Mouse (Mus musculus) urinary bladder, adult 18-20 months (tissue): ENCODE measurements around the gene Frrs1.
A peak's percentile ranks its signal among the peaks of the same experiment; 100 is the strongest.

Source experiments
- DNase-seq, 2 experiments: peaks; one replicate each; pipeline ENCODE4 v3.0.0; 2022; ENCODE audit warnings: low spot score in 2 of 2, mixed read lengths in 2 of 2

The Frrs1 gene

DNA sequence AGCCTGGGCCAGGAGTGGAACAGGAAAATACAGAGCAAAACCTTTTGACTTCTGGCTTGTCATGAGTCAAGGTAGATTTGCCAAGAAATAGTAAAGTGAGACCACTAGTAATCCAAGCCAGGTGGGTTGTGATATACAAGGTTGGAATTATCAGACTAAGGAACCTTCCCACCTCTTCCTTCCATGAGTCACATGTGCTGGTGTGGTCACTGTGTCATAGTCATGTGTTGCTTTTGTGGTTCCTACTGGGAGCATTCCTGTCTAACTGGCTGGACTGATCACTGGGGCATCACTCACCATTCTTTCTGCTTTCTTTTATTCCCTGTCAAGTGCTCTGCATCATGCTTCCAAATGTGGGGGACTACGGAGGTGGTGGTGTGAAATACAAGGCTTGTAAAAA is 11.2 kb upstream of the Frrs1 start:
- no peak for DNase-seq

DNA sequence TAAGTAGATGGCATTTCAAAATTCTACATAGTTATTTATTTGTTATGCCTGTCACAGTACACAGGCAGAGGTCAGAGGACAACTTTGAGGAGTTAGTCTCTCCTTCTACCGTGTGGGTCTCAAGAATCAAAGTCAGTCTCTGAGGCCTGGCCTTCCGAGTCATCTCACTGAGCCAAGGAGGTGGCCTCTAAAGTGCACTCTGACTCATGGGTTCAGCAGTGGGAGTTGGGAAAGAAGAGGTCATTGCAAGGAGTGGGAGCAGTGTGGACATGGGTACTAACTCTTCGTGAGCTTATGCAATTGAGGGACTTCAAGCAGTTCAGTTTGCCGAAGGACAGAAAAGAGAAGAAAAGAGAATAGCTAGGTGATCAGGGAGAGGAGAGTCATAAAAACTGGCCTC is 10.3 kb upstream of the Frrs1 start:
- DNase-seq = no peak

DNA sequence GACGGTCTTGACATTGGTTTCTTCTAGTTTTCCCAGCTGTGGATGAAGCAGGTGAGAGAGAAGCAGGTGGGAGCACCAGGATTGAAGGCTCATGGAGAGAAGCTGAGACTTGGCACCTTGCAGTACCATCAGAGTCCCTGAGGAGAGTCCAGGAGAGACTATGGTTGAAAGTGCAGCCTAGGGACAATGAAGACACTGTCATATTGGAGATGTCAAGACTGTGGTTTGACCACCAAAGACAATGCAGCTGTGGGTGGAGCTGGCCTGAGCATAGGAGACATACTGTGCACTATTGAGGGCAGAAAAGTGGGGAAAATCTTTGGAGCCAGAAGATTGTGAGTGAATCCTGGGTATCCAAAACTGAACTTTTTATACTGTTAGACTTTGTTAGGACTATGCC is 8.9 kb upstream of the Frrs1 start:
- DNase-seq = no peak

DNA sequence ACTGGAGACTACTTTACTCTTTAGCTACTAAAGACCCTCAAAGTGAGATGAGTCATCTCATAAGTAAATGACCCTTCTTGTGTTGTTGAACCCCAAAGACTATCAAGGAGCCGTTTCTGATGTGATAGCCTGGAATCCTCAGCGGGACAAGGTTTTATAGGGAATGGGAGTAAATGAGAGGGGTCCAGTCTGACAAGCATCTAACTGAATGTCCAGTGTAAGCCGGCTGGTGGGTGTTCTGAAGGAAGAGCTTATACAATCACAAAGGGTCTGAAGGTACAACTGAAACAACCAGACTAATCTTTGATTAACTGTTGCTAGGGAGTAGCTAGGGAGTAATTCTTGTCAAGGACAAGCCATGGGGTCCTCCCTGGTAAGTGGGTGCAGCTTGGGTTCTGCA is 6.8 kb upstream of the Frrs1 start:
- DNase-seq = no peak

DNA sequence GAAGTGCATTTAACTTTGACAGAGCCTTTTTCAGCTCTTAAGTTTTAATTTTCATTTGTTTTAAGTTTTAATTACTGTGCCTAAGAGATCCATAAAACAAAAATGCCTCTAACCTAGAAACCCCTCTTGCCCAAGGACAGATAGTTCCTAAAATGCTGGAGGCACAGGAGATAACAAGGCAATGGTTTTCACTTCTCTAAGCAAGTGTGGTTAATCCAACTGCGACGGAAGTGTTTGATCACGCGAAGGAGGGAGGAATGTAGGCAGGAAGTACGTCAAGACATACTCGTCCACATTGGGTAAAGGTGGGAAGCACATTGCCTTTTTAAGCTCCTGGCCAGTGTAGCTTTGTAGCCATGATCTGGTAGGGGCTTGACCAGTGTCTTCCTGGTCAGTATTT is 1.7 kb upstream of the Frrs1 start:
- DNase-seq = no peak

DNA sequence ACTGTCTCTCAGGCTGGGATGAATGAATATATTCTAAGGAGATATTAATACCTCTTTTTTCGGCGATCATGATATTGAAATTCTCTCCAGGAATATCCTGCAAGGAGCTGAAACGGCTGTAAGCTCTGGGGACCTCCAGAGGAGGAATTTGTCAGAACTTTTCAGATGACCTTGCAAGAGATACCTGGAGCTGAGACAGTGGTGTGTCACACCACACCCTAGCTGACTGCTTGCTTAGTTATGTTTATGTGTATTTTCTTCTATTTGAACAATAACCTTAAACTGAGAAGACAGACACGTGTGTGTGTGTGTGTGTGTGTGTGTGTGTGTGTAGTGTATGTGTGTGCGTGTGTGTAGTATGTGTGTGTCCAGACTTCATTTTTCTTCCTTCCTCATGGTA is 488 bp downstream of the Frrs1 start:
- no peak for DNase-seq

DNA sequence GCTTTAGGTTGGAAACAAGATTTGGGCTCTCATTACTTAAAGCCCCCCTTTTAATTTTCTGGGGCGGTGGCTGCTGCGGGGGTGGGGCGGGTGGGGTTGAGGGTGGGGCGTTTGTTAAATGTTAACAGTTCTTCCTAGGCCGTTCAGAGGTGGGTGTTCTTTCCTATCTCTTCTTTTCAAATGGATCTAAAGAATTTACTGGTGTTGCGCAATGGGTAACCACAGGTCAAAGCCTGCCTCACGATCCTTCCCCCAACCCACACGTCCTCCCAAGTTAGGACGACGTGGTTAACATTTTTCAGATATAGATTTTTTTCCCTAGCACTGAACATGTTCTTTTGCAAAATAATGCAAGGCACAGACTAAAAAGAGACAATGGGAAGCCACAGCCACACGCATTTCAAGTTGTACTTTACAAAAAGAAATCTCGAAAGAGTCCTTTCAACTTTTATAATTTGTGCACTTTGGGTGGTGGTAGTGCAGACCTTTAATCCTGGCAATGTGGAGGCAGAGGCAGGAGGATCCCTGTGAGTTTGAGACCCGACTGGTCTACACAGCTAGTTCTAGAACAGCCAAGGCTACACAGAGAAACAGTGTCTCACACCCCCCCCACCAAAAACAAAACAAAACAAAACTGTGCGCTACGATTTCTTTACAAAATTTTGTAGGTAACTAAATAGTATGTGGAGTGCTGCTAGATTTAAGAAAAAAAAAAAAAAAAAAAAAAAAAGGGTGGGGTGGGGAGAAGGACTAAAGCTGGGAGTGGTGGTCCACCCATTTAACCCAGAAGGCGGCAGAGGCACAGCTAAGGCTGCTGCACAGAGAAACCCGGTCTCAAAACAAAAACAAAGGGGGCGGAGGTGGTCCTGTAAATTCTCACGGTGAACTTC is 1.3 kb downstream of the Frrs1 start:
- DNase-seq = peak in 1 of 2 experiments; percentile 10

DNA sequence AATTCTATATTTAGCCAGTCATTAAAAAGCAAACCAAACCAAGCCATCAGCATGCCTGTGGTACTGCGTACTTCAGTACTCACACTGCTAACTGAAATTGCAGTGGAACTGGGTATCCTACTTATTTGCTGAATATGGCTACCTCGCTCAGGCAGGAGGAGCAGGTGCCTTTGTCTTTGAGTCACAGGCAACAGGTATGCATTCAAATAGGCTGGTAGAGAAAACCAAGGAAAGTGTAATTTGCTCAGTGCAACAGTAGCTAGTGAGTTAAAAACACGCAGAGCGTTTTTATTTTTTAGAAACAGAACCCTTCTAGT is 1.9 kb downstream of the Frrs1 start:
- DNase-seq = no peak

DNA sequence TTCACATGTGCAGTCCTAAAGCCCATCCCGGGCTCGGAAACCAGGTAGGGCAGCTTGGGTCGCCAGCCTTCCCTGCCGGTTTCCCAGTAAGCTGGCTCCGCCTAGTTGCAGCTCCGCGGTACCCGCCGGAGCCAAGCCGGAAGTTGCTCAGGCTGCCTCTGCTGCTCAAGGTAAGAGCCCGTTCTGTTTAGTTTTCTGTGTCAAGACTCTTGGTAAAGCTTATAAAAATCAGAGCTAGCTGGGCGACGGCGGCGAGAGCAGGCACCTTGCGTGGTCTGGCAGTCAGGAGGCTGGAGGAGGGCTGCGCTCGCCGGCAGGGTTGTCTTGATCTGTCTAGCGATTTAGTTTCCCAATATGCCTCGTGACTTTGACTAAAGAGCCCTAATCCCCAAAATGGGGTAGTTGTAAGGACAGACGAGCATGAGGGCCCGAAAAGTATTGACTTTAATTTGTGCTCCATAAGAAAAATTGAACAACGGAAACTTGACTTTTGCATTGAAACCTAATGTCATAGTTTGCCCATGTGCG is 2.3 kb downstream of the Frrs1 start:
- DNase-seq = peak; percentile 66 to 78

DNA sequence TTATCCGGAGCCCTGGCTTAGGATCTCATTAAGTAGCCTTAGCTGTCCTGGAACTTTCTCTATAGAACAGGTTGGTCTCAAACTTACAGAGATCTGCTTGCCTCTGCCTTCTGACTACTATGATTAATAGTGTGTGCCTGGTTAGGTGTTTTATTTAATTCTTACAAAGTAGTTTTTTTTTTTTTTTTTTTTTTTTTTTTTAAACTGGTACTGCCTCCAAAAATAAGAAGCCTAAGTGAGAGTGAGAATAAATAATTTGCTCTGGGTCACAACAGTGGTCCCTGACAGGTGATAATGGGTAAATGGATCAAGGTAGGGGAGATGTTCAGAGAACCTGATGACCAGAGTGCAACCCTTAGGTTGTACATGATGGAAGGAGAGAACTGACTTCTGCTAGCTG is 3.4 kb downstream of the Frrs1 start:
- no peak for DNase-seq

DNA sequence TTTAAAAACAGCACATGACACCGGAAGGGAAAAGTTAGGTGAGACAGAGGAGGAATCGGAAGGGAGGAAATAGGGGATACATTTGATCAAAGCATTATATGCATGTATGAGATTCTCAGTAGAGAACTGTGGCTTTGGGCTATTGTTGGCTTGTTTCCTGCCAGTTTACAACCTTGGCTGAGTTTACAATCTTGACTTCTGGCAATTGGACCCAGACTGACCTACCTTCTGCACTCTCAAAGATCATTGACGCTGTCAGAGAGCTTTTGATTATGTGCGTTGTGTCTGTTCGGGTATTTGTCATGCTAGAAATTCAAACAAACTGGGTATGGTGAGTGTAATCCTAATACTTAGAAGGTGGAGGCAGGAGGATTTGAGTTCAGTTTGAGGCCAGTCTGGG is 5.2 kb downstream of the Frrs1 start:
- DNase-seq = no peak

DNA sequence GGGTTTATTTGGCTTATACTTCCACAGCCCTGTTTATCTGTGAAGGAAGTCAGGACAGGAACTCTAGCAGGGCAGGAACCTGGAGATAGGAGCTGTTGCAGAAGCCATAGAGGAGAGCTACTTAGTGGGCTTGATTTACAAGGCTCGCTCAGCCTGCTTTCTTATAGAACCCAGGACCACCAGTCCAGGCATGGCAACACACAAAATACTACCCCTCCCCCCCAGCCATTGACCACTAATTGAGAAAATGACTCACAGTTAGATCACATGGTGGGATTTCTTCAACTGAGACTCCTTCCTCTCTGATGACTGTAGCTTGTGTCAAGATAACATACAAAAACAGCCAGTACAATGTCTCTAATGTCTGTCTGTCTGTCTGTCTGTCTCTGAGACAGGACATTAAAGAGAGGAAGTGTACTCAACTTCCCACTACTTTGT is 6.0 kb downstream of the Frrs1 start:
- no peak for DNase-seq

DNA sequence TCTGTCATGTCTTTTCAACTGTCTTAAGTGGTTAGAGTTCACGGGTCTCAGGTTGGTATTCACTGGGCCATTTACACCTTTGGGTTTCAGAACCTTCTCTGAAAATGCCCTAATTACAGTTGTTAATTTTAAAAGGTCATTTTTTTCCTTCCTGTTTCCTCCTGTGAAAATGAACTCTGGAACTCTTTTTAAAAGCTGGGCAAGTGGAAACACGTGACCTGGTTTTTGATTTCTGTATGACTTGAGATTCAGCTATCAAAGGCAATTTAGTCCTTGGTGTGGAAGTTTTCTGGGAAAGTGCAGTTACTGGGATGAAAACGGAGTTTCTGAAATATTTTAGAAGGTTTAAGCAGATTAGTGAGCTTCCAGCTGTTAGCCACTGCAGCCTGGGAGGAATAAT is 11.1 kb downstream of the Frrs1 start:
- DNase-seq = no peak

DNA sequence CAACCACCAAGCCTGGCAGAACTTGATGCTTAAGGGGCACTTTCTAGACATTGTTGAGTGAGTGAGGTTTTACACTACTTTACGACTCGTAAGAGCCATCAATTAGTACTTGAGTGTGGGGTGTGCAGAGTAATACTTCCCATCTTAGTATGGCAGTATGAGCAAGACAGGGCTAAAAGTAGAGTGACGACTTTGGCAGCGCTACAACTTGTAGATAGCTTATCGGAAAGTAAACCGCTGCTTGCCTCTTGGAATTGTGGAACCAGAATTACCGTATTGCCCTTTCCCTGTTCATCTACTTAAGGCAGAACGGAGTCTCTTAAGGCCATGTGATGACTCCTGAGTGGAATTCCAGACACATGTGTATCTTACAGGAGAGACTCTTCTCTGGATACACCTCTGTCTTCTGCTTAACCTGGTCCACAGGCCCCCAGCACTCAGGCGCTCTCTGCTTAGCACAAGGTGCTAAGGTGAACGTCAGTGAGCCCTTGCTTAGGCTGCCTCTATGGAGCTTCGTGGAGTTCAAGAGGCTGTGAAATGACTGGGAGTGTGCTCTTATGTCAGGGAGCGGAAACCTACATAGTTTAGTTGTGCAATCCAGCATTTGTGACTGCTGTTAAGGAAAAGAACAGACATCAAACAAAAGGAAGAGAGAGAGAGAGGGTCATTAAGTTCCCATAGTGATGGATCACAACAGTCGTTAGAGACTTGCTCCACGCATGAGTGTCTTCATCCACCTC is 23.1 kb downstream of the Frrs1 start:
- no peak for DNase-seq

DNA sequence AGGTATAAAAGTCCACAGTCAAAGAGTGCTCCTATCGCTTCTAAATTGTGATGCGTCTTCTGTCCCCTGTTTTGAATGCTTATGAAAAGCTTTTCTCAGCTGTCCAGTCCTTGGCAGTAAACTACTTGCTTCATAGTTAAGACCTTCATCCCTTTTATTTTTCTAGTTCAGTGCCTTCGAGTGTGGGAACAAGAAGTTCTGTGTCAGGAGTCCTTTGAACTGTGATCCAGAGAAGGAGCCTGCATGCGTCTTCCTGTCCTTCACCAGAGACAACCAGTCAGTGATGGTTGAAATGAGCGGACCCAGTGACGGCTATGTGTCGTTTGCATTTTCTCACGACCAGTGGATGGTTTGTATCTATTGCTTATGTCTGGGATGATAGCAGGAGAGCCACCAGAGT is 25.7 kb downstream of the Frrs1 start:
- no peak for DNase-seq

DNA sequence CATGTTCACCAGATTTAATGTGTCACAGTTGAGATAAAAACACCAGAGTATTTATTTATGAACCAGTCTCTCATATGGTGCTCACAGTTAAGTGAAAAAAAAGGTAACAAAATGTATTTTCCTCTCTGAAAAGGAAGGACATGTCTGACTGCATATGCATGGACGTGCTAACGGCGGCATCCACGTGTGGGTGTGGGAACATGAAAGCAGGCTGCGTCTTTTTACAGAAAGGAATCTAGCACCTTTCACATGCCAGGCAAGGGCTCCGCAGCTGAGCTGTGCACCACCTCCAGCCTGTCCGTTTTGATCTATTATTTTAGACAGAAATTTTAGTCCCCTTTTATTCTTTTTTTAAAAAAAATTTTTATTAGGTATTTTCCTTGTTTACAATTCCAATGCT is 30.1 kb downstream of the Frrs1 start:
- no peak for DNase-seq

DNA sequence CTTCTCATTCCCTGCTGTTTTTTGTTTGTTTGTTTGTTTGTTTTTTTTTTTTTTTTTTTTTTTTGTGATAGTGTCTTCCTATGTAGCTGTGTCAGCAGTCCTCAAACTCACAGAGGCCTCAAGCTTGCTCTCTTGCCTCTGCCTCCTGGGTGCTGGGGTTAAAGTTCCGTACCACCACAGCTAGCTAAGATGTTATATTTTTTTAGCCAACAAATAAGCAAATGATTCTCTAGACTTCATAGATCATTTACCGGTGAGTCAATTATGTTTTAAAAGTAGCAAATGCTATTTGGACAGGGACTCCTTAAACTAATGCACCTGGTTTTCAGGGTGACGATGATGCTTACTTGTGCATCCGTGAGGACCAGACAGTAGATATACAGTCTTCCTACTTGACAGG is 31.3 kb downstream of the Frrs1 start:
- no peak for DNase-seq

DNA sequence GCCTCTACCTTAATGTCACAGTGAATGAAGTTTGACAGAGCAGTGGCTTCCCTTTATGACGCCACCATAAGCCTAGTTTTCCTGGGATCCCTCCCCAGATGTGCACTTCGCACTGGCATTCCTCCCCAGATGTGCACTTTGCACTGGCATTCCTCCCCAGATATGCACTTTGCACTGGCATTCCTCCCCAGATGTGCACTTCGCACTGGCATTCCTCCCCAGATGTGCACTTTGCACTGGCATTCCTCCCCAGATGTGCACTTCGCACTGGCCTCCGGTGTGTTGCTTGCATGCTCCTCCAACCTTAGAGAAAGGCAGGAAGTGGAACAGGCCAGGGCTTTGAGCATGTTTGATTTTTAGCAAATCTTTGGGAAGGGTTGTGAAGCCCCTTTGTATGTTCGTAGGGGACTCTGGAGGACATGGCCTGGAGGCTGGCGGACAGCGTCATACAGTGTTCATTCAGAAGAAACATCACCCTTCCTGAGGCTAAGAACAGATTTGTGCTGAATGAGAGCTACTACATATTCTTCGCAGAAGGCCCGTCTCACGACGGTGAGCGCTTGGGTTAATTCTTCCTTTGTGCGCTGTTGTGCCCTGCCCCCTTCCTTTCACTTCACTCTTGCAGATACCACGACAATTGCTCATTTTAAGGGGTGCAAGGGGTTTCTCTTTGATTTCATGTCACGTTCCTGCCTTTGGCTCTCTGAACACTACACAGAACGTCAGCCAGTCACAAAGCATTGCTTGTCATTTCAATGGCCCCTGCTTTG is 32.4 kb downstream of the Frrs1 start:
- DNase-seq = no peak

DNA sequence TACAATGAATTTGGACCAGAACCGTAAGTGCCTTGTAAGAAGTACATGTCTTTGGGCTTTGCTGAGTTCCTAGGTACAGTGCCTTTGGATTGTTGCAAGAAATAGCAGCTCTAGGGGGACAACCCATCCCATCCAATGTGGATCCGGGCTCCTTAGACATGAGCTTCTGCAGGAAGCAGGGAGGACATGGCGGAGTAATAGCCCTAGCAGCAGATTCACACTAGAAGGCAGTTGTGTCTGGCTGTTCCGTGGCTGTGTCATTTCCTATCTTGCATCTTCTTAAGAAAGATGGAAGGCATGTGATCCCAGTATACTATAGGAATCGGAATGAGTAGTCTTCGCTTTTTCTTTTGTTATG is 32.9 kb downstream of the Frrs1 start:
- no peak for DNase-seq

DNA sequence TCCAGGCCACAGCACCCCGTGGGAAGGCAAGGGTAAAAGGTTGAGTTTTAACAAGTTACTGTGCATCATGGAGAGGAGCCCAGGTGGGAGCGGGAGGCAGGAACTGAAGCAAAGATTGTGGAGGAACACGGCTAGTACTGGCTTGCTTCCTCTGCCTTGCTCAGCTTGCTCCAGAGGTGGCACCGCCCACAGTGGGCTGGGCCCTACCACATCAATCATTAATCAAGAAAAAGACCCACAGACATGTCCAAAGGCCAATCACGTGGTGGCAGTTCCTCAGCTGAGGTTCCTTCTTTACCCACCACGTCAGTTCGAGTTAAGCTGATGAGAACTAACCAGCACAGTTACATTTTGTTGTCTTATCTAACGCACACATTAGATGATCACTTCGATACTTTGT is 33.6 kb downstream of the Frrs1 start:
- no peak for DNase-seq

DNA sequence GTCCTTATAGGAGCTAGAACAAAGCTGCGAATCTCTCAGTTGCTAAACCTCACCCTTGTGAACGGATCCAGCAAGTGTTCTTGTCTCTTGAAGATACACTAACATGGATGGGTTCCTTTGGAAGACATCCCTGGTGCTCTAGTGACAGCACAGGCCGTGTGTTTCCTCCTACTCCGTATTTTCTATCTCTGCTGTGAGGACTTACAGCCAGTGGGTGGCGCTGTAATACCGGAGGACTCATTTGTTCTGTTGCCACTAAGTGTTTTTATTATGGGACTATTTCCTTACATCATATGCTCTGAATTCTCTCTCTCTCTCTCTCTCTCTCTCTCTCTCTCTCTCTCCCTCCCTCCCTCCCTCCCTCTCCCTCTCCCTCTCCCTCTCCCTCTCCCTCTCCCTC is 44.9 kb downstream of the Frrs1 start:
- peak; percentile 16 to 26 for DNase-seq

DNA sequence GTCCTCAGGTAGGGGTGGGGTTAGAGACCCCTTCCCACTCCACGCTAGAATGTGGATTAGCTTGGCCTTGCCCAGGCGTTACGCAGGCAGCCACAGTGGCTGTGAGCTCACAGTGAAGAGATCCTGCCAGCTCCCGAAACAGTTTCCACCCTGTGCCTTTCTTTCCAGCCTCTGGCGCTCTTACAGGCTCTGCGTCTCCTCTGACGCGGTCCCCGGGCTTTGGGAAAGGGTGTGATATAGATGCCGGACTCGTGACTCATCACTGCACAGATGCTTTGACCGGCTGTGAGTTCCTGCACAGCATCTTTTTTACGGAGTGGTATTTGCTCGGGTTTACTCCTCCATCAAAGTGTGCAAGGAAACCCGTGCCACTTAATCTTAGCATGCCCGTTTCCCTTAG is 46.6 kb downstream of the Frrs1 start:
- DNase-seq = peak in 1 of 2 experiments; percentile 18
